Mouse (Mus musculus): ENCODE measurements around the gene Prkag2. TPM values are rescaled to one million over a fixed set of nuclear protein-coding genes. Genes with fewer than 3 reads are reported as not detected.

Gene Prkag2
- polyA plus RNA-seq, 1 experiment: 1.1 TPM

- no peaks in the 10 kb centered on the region for H3K36me3 ChIP-seq (replicated peaks; ENCODE audit: low read length)
- peaks cover 12% of the 10 kb centered on the region for H3K27me3 ChIP-seq (replicated peaks)
- no peak for TF ChIP-seq FLI1 (IDR thresholded peaks at IDR 0.05; ENCODE audit: low read length)
- no peak for TF ChIP-seq GATA1 (IDR thresholded peaks at IDR 0.05; ENCODE audit: borderline replicate concordance, low read length)
- H3K4me1 ChIP-seq: peaks cover 20% of the 10 kb centered on the region
- H3K9me3 ChIP-seq: no peaks in the 10 kb centered on the region
- no peak overlapping the region for H3K4me3 ChIP-seq (replicated peaks)
These were observed 172.7 kb downstream of the Prkag2 start for GRCm38 (mm10) chr5:24927706-24928105.

- TF ChIP-seq FLI1 (IDR thresholded peaks at IDR 0.05; ENCODE audit: low read length) (no peak), GATA1 (IDR thresholded peaks at IDR 0.05; ENCODE audit: borderline replicate concordance, low read length) (no peak)
- Histone ChIP-seq H3K36me3 (replicated peaks; ENCODE audit: low read length) (no peaks in the 10 kb centered on the region), H3K4me3 (replicated peaks) (no peak overlapping the region), H3K9me3 (0 out of 2 replicates have a peak, but pooled peaks cover 4% of the 10 kb centered on the region), H3K4me1 (peaks cover 35% of the 10 kb centered on the region), H3K27me3 (replicated peaks) (peaks cover 21% of the 10 kb centered on the region)
These were observed 181.3 kb downstream of the Prkag2 start for GRCm38 (mm10) chr5:24919155-24919554.

- no peak for TF ChIP-seq GATA1 (IDR thresholded peaks at IDR 0.05; ENCODE audit: borderline replicate concordance, low read length)
- TF ChIP-seq FLI1 (IDR thresholded peaks at IDR 0.05; ENCODE audit: low read length): no peak
- no peak overlapping the region for H3K4me3 ChIP-seq (replicated peaks)
- peaks cover 24% of the 10 kb centered on the region for H3K27me3 ChIP-seq (replicated peaks)
- H3K4me1 ChIP-seq: peaks cover 52% of the 10 kb centered on the region
- no peaks in the 10 kb centered on the region for H3K36me3 ChIP-seq (replicated peaks; ENCODE audit: low read length)
- H3K9me3 ChIP-seq: 0 out of 2 replicates have a peak, but pooled peaks cover 5% of the 10 kb centered on the region
These were observed 183.9 kb downstream of the Prkag2 start for GRCm38 (mm10) chr5:24916511-24916910.

GRCm38 (mm10) chr5:24915119-24915518, 185.3 kb downstream of the Prkag2 start:
- Histone ChIP-seq H3K27me3 (replicated peaks) (peaks cover 27% of the 10 kb centered on the region), H3K4me1 (peaks cover 52% of the 10 kb centered on the region), H3K9me3 (0 out of 2 replicates have a peak, but pooled peaks cover 5% of the 10 kb centered on the region), H3K4me3 (replicated peaks) (no peak overlapping the region), H3K36me3 (replicated peaks; ENCODE audit: low read length) (no peaks in the 10 kb centered on the region)
- TF ChIP-seq GATA1 (IDR thresholded peaks at IDR 0.05; ENCODE audit: borderline replicate concordance, low read length): no peak
- TF ChIP-seq FLI1 (IDR thresholded peaks at IDR 0.05; ENCODE audit: low read length): no peak

GRCm38 (mm10) chr5:24913656-24914055, 186.8 kb downstream of the Prkag2 start:
- no peaks in the 10 kb centered on the region for H3K36me3 ChIP-seq (replicated peaks; ENCODE audit: low read length)
- H3K4me3 ChIP-seq (replicated peaks): no peak overlapping the region
- TF ChIP-seq GATA1 (IDR thresholded peaks at IDR 0.05; ENCODE audit: borderline replicate concordance, low read length): no peak
- TF ChIP-seq FLI1 (IDR thresholded peaks at IDR 0.05; ENCODE audit: low read length): no peak
- peaks cover 50% of the 10 kb centered on the region for H3K4me1 ChIP-seq
- H3K27me3 ChIP-seq (replicated peaks): peaks cover 27% of the 10 kb centered on the region
- H3K9me3 ChIP-seq: 0 out of 2 replicates have a peak, but pooled peaks cover 8% of the 10 kb centered on the region

GRCm38 (mm10) chr5:24908820-24909716, 191.4 kb downstream of the Prkag2 start:
- peaks cover 45% of the 10 kb centered on the region for H3K27me3 ChIP-seq (replicated peaks)
- TF ChIP-seq FLI1 (IDR thresholded peaks at IDR 0.05; ENCODE audit: low read length) (no peak), GATA1 (IDR thresholded peaks at IDR 0.05; ENCODE audit: borderline replicate concordance, low read length) (no peak)
- peak overlapping the region; percentile 96 for H3K4me3 ChIP-seq (replicated peaks)
- no peaks in the 10 kb centered on the region for H3K36me3 ChIP-seq (replicated peaks; ENCODE audit: low read length)
- peaks cover 43% of the 10 kb centered on the region for H3K4me1 ChIP-seq
- 0 out of 2 replicates have a peak, but pooled peaks cover 3% of the 10 kb centered on the region for H3K9me3 ChIP-seq

- H3K4me1 ChIP-seq: peaks cover 36% of the 10 kb centered on the region
- H3K36me3 ChIP-seq (replicated peaks; ENCODE audit: low read length): no peaks in the 10 kb centered on the region
- H3K27me3 ChIP-seq (replicated peaks): peaks cover 43% of the 10 kb centered on the region
- 0 out of 2 replicates have a peak, but pooled peaks cover 3% of the 10 kb centered on the region for H3K9me3 ChIP-seq
- no peak for TF ChIP-seq FLI1 (IDR thresholded peaks at IDR 0.05; ENCODE audit: low read length)
- TF ChIP-seq GATA1 (IDR thresholded peaks at IDR 0.05; ENCODE audit: borderline replicate concordance, low read length): no peak
- peak overlapping the region; percentile 96 for H3K4me3 ChIP-seq (replicated peaks)
These were observed 192.2 kb downstream of the Prkag2 start for GRCm38 (mm10) chr5:24908141-24908819.

GRCm38 (mm10) chr5:24907737-24908136, 192.7 kb downstream of the Prkag2 start:
- no peaks in the 10 kb centered on the region for H3K36me3 ChIP-seq (replicated peaks; ENCODE audit: low read length)
- peak overlapping the region; percentile 96 for H3K4me3 ChIP-seq (replicated peaks)
- peaks cover 38% of the 10 kb centered on the region for H3K4me1 ChIP-seq
- H3K9me3 ChIP-seq: 0 out of 2 replicates have a peak, but pooled peaks cover 3% of the 10 kb centered on the region
- peaks cover 43% of the 10 kb centered on the region for H3K27me3 ChIP-seq (replicated peaks)
- no peak for TF ChIP-seq FLI1 (IDR thresholded peaks at IDR 0.05; ENCODE audit: low read length)
- no peak for TF ChIP-seq GATA1 (IDR thresholded peaks at IDR 0.05; ENCODE audit: borderline replicate concordance, low read length)

GRCm38 (mm10) chr5:24906844-24907243, 193.6 kb downstream of the Prkag2 start:
- H3K4me3 ChIP-seq (replicated peaks): no peak overlapping the region
- H3K36me3 ChIP-seq (replicated peaks; ENCODE audit: low read length): no peaks in the 10 kb centered on the region
- H3K4me1 ChIP-seq: peaks cover 32% of the 10 kb centered on the region
- H3K9me3 ChIP-seq: 0 out of 2 replicates have a peak, but pooled peaks cover 3% of the 10 kb centered on the region
- H3K27me3 ChIP-seq (replicated peaks): peaks cover 41% of the 10 kb centered on the region
- TF ChIP-seq GATA1 (IDR thresholded peaks at IDR 0.05; ENCODE audit: borderline replicate concordance, low read length) (no peak), FLI1 (IDR thresholded peaks at IDR 0.05; ENCODE audit: low read length) (no peak)
